Mouse (Mus musculus) layer of hippocampus, adult 11-12 months (tissue): ENCODE measurements around the gene Mettl7a3.
"Not testable (repeated sequence)": the region's sequence is repeated elsewhere in the genome, so short reads cannot be mapped to it uniquely, and the experiment has no call there.

ENCODE experiments used
- DNase-seq: peaks from one replicate; pipeline ENCODE4 v3.0.0; 2022; ENCODE audit warnings: low spot score

Gene Mettl7a3

GRCm38 (mm10) chr15:100334629-100335028 is at the start of gene Mettl7a3:
Gene Mettl7a3, plus strand, starts transcription at chr15:100334929.
- DNase-seq = no peak

GRCm38 (mm10) chr15:100288980-100289379 is 45.7 kb upstream of the Mettl7a3 start:
- no peak for DNase-seq

- DNase-seq = peak; percentile 62
Observed at GRCm38 (mm10) chr15:100290858-100291257, 43.9 kb upstream of the Mettl7a3 start.

DNA sequence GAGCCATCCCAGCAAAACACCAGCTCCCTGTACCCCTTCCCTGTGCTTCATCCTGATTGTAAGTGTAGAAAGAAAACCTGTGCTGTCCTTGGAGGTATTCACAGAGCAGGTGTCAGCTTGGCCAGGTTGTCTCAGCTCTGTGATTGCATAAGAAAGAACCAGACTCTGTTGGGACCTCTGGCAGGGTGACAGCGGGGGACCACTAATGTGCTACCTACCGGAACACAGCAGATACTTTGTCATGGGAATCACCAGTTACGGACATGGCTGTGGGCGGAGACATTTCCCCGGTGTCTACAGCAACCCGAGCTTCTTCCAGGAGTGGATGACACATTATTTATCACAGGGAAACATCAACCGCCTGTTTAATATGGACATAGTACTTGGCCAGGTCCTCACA is 42.4 kb upstream of the Mettl7a3 start:
- no peak for DNase-seq

GRCm38 (mm10) chr15:100297856-100298255 is 36.9 kb upstream of the Mettl7a3 start:
- DNase-seq = no peak

GRCm38 (mm10) chr15:100300499-100300898 is 34.2 kb upstream of the Mettl7a3 start:
- no peak for DNase-seq

- DNase-seq = no peak
Observed at GRCm38 (mm10) chr15:100301556-100301955, 33.2 kb upstream of the Mettl7a3 start.

- peak; percentile 16 for DNase-seq
Observed at GRCm38 (mm10) chr15:100303428-100304018, 31.2 kb upstream of the Mettl7a3 start.

GRCm38 (mm10) chr15:100304019-100304991 is 30.4 kb upstream of the Mettl7a3 start, which contains the start of gene Mettl7a1:
Gene Mettl7a1, plus strand, starts transcription at chr15:100304140.
- peak; percentile 88 for DNase-seq

DNA sequence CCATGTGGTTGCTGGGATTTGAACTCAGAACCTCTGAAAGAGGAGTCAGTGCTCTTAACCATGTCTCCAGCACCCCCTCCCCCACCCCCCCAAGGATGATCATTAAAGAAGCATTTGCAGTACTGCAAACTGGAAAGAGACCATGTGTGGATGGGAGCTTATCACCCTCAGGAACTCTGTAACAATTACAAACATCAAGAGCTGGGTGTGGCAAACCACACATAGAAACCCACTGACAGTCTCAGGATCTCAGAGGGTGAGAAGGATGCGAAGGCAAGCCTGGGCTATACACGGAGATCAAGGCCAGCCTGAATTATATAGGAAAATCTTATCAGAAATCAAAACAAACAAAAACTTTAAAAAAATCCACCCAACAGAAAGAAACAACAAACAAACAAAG is 28.5 kb upstream of the Mettl7a3 start:
- DNase-seq = no peak

DNA sequence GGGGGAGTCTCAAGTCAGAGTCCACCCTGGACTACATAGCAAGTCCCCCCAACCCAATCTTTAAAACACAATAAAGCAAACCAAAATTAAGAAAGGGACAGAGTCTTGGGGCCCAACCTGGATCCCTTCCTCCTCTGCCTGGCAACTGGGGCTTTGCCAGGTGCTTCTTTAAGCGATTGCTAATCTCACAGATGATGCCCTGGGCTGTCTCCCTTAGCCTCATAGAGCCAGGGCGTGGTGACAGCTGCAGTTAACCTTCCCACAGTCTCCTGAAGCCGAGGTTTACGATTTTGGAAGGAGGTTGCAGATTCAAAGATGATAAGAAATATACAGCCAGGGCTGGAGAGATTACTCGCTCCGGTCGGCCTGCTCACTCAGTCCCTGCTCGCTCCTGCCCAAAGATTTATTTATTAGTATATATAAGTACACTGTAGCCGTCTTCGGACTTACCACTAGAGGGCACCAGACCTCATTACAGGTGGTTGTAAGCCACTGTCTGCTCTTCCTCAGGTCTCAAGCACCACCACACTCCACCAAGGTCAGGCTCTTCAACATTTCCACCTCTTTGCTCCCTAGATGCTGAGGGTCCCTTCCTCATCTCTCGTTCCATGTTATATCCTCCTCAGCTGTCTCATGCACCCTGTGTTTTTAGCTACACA is 27.2 kb upstream of the Mettl7a3 start:
- DNase-seq = peak; percentile 39

- no peak for DNase-seq
Observed at GRCm38 (mm10) chr15:100312346-100312745, 22.4 kb upstream of the Mettl7a3 start.

DNA sequence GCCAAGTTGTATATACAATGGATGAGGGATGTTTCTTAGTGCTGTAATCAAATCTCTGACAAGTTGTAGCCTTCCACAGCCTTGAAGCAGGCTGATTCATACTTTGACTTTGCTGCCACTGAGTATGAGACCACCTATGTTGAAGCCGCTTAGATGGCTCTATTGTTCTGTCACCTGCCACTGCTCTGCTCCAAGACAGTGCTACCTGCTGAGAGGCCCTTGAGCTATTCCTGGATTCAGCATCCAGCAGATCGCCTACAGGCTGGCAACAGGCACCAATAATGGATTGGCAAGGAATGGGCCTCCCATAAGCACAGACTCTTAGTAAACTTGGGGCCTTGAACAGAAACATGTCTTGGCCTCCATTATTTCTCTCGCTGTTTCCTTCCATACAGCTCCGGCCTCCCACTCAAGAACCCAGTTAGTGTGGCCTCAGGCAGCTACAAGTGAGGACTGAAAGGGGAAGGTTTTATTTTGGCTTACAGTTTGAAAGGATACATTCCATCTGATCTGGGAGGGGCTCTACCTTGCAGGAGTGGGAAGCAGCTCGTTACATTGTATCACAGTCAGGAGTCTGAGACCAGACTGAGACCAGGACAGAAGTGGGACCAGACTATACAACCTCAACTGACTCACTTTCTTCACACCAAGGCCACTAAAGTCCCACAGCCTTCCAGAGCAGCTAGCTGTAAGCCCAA is 20.1 kb upstream of the Mettl7a3 start:
- no peak for DNase-seq

- DNase-seq = not testable (repeated sequence)
Observed at GRCm38 (mm10) chr15:100318014-100318671, 16.6 kb upstream of the Mettl7a3 start.

DNA sequence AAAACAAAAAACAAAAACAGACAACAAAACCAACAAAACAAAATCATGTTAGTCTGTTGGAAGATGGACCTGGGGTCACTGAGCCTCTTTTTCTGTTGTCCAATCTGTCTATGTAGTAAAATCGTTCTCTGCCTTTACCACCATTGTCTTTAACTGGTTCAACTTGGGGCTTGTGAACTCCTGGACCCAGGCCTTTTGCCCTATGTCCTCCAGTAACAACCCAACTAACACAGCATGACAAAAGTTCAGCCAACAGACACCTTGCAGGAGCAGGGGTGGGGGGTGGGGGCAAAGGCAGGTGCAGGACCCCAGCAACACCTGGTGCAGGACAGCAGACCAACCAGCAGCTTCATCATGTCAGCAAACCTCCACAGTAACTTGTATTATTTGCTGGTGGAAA is 14.8 kb upstream of the Mettl7a3 start:
- no peak for DNase-seq

GRCm38 (mm10) chr15:100320295-100320905 is 14.3 kb upstream of the Mettl7a3 start:
- no peak for DNase-seq

DNA sequence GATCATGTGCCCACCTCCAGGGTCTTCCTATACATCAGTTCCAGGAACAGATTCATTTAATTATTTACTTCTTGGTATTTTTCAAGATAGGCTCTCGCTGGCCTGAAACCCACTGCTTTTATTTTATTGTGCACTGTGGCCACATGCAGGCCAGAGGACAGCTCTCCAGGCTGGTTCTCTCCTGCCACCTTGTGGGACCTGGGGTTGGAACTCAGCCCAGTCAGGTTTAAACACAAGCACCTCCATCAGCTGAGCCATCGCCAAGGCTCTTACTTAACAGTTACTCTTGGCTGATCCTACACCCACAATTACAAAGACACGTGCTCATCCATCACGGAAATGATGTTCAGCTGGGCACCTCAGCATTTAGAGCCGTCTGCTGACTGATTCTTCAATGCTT is 13.6 kb upstream of the Mettl7a3 start:
- DNase-seq = no peak

DNA sequence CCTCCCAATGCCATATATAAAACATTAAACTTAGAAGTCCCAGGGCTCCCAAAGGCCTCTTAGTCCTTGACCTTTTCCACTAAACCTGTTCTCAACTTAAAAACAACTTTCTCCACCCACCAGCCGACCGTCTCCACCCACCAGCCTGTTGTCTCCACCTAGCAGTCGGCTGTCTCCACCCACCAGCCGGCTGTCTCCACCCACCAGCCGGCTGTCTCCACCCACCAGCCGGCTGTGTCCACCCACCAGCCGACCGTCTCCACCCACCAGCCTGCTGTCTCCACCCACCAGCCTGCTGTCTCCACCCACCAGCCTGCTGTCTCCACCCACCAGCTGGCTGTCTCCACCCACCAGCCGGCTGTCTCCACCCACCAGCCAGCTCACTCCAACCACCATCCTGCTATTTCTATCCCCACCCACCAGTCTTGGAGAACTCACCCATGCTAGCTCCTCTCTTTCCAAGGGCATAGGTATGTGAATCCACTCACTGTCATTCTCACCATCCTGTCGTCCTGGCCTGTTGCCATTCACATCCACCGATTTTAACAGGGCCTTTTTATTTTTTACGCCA is 10.6 kb upstream of the Mettl7a3 start:
- no peak for DNase-seq

- no peak for DNase-seq
Observed at GRCm38 (mm10) chr15:100325235-100325634, 9.5 kb upstream of the Mettl7a3 start.

DNA sequence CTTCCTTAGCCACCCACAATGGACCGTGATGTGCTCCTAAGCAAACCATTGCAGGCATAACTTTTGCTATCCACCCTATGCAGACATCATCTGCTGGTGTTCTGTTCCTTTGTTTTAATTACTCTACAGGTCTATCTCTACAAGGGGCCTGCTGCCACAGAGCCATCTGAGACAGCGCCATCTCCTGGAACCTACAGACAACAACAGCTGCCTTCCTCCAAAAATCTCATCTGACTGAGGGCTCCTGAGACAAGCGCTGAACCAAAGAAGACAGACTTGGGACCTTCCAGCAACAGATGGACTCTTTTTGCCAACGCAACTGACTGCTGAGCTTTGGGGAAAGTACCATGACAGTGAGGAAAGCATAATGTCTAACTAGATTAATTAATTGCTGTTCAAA is 6.6 kb upstream of the Mettl7a3 start:
- not testable (repeated sequence) for DNase-seq

DNA sequence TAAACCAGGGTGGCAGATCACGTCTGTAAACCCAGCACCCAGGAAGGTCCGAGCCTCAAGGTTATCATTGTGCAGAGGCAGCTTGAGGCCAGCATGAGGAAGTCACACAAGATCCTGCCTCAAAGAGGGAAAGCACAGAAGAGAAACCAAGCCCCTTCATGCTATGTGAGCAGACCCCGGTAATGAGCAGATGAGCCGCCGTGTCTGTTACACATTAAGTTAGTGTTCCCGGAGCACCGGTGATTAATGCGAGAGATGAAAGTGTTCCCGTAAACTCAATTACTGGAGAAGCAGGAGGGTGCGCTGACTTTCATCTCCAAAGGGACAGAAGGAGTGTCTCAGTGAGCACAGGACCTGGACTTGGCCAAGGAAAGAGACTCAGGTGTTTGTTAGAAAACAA is 5.4 kb upstream of the Mettl7a3 start:
- DNase-seq = not testable (repeated sequence)
